Mouse (Mus musculus) liver, embryonic 14.5 days (tissue): Measurements from ENCODE around the gene Phlda2. TPM values are rescaled to one million over a fixed set of nuclear protein-coding genes. Genes with fewer than 3 reads are reported as not detected.
A peak's percentile ranks its signal among the peaks of the same experiment; 100 is the strongest.

ENCODE experiments used
- ATAC-seq: fragments of 200-750 bp; cut with Nextera tagmentation; 2 replicates; pipeline ENCODE4 v1.8.0; 2017; ENCODE audit warnings: moderate number of reproducible peaks, mild to moderate bottlenecking, moderate library complexity; ENCODE audit not compliant: insufficient read depth
- DNase-seq, 3 experiments: peaks; one replicate each; pipeline ENCODE4 v3.0.0-alpha.2; 2012 to 2013; ENCODE audit warnings: low read depth in 3 of 3, low spot score in 3 of 3
- H3K27ac ChIP-seq: fragments of 300-500 bp; sonication (generic); 2 replicates; pipeline ENCODE4 v1.5.1; 2014; ENCODE audit warnings: moderate library complexity, mild to moderate bottlenecking, control low read depth, inconsistent platforms
- H3K27me3 ChIP-seq: fragments of 300-500 bp; sonication (generic); 2 replicates; pipeline ENCODE4 v1.6.1; 2014; ENCODE audit warnings: mild to moderate bottlenecking, low read length, moderate library complexity; ENCODE audit not compliant: control insufficient read depth, insufficient read depth
- H3K36me3 ChIP-seq: fragments of 300-500 bp; sonication (generic); replicated peaks from 2 replicates; pipeline ENCODE4 v1.6.1; 2014; ENCODE audit warnings: low read depth; ENCODE audit not compliant: control insufficient read depth, insufficient read depth
- H3K4me1 ChIP-seq, 2 experiments: fragments of 200-500 bp in 1 of 2; fragments of 300-500 bp in 1 of 2; sonication (generic) in 1 of 2; replicated peaks; 2 replicates each; pipeline ENCODE4 v1.6.1; 2012 to 2014; ENCODE audit warnings: antibody characterized with exemption in 1 of 2, inconsistent platforms in 1 of 2, low read length in 1 of 2; ENCODE audit not compliant: control insufficient read depth in 2 of 2, insufficient read depth in 2 of 2
- H3K4me2 ChIP-seq: fragments of 300-500 bp; sonication (generic); 2 replicates; pipeline ENCODE4 v1.6.1; 2014; ENCODE audit warnings: low read depth, mild to moderate bottlenecking, control low read depth, moderate library complexity
- H3K4me3 ChIP-seq, 2 experiments: fragments of 200-500 bp in 1 of 2; fragments of 300-500 bp in 1 of 2; sonication (generic) in 1 of 2; 2 replicates each; pipeline ENCODE4 v1.5.1; 2012 to 2014; ENCODE audit warnings: low read depth in 2 of 2, low read length in 2 of 2, mild to moderate bottlenecking in 2 of 2, control low read depth in 1 of 2, inconsistent platforms in 1 of 2, moderate library complexity in 1 of 2; ENCODE audit not compliant: insufficient read depth in 1 of 2
- H3K9ac ChIP-seq: fragments of 300-500 bp; sonication (generic); replicated peaks from 2 replicates; pipeline ENCODE4 v1.6.1; 2014; ENCODE audit warnings: mild to moderate bottlenecking, control low read depth, moderate library complexity
- H3K9me3 ChIP-seq: fragments of 300-500 bp; sonication (generic); 2 replicates; pipeline ENCODE4 v1.6.1; 2016; ENCODE audit warnings: low read length, mixed read lengths; ENCODE audit not compliant: control insufficient read depth
- CTCF ChIP-seq: IDR thresholded peaks from 2 replicates; pipeline ENCODE4 v1.5.1; 2016; ENCODE audit warnings: antibody characterized with exemption, low read depth, control low read depth
- EP300 ChIP-seq: IDR thresholded peaks from 2 replicates; pipeline ENCODE4 v1.6.1; 2016; ENCODE audit warnings: antibody characterized with exemption, low read depth
- WGBS: fragments of 180-500 bp; shearing (Covaris S2); extraction: QIAGEN DNeasy Blood & Tissue Kit; methylation state at CpG from one replicate; pipeline ENCODE4 v1.1.7; 2014; ENCODE audit not compliant: insufficient replicate concordance; 5-methylcytosine and 5-hydroxymethylcytosine counted together
- polyA plus RNA-seq, 2 experiments: library from polyadenylated mRNA; depleted of rRNA in 1 of 2; stranded (reverse) in 1 of 2; unstranded in 1 of 2; fragments of >200 nt; fragmentation: Nextera tagmentation in 1 of 2; extraction: Ambion mirVana in 1 of 2; gene quantifications; 2 replicates each; pipeline versions ENCODE4 v1.2.1 to v1.2.3; 2012 to 2014

The Phlda2 gene
- polyA plus RNA-seq, 2 experiments = 18.2 to 23.2 TPM

GRCm38 (mm10) chr7:143498584-143498983, 4.4 kb downstream of the Phlda2 start:
- no peak for ATAC-seq
- H3K27ac ChIP-seq = no peak overlapping the region
- H3K9me3 ChIP-seq = no peaks in the 10 kb centered on the region
- peaks cover 34% of the 10 kb centered on the region for H3K27me3 ChIP-seq
- DNase-seq = no peak
- no peaks in the 10 kb centered on the region for H3K36me3 ChIP-seq
- 67% methylated on average over 4 of the region's 4 CpGs for WGBS
- no peak overlapping the region for H3K4me2 ChIP-seq
- no peak overlapping the region for H3K9ac ChIP-seq
- no peak overlapping the region for H3K4me3 ChIP-seq
- peaks cover 3 to 12% of the 10 kb centered on the region in 2 experiments for H3K4me1 ChIP-seq
- TF ChIP-seq EP300 (no peak), CTCF (no peak)

DNA sequence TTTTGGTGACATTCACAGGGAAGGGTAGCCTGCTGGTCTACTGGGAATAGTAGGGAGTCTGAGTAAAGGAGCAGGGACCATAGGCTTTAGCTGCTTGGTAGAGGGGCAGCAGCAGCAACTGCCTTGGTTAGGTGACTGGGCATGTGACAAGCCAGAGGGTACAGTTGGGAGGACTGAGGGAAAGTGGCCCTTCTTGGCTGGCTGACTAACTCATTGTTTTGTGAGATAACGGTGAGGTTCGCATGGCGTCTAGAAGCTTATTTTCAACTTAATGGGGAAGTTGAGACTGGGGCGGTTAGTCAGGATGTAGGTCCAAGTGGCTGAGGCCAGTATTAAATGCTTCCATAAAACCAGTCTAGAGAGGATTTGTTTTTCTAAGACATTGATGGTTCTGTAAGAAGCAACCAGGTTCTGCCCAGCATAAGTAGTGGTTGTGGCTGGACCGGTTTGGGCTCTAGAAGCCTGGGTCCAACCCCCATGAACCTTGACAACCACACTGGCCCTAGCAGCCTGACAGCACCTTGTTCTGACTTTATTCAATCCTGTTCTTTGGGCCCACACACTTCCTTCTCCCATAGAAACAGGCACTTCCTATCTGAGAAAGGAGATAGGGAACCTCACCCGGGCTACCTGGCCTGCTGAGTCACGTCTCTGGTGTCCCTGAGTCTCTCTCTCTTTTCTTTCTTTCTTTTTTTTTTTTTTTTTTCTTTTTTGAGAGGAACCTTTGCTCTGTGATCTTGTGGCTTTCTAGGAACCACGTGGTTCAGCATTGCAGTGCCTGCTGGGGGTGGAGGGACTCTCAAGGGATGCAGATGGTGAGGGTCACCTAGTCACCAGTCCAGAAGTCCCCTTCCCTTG, 7.6 kb downstream of the Phlda2 start:
- no peak overlapping the region for H3K4me2 ChIP-seq
- H3K27me3 ChIP-seq = peaks cover 1% of the 10 kb centered on the region; the same call in 1 of the 2 replicates
- no peaks in the 10 kb centered on the region for H3K9me3 ChIP-seq
- no peak for TF ChIP-seq CTCF
- peaks cover 3 to 12% of the 10 kb centered on the region in 2 experiments for H3K4me1 ChIP-seq
- 15% methylated on average over 8 of the region's 8 CpGs for WGBS
- H3K36me3 ChIP-seq = no peaks in the 10 kb centered on the region
- no peak overlapping the region for H3K27ac ChIP-seq
- H3K4me3 ChIP-seq = no peak overlapping the region
- no peak overlapping the region for H3K9ac ChIP-seq
- ATAC-seq (no peak), DNase-seq (no peak)

DNA sequence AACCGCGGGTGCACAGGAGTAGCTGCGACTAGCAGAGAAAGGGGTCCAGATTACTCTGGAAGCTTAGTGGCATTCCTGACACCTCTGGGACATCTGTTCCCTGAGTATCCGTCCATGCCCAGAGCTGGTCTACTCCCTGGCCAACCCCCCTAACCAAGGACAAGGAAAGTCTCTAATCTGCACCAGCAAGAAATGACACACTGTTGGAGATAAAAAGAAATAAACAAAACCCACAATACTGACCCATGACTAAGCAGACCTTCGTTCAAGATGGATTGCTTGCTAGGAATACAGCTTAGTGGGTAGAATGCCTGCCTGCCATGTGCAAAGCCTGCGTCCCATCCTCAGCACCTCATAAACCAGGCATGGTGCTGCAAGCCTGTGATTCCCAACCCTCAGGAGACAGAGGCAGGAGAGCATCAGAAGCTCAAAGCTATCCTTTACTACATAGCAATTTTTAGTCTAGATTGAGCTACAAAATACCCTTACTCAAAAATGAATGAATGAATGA, 9.3 kb downstream of the Phlda2 start:
- Histone ChIP-seq H3K4me3 (no peak overlapping the region), H3K27ac (no peak overlapping the region), H3K9me3 (no peaks in the 10 kb centered on the region), H3K27me3 (no peaks in the 10 kb centered on the region), H3K4me2 (no peak overlapping the region), H3K9ac (no peak overlapping the region), H3K36me3 (no peaks in the 10 kb centered on the region), H3K4me1 (peaks cover 3 to 14% of the 10 kb centered on the region in 2 experiments)
- no peak for TF ChIP-seq CTCF
- no peak for TF ChIP-seq EP300
- no peak for DNase-seq
- 60% methylated on average over 6 of the region's 6 CpGs for WGBS
- no peak for ATAC-seq

DNA sequence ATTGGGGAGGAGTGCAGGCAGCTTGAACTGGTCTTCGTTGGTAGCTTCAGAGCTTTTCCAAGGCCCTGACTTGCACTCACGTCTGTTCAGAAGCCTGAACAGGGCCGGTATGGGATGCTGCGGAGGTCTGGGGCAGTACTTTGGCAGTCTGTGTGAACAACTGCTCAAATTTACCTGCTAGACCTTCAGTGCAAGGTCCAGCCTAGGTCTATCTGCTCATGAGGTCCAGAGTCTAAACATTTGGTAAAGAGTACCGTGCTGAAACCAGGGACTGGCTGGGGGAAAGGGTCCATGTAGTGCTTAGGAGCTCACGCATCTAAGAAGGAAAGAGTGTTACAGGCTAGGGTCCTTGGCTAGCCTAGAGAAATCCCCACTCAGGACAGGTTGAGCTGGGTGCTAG, 13.2 kb downstream of the Phlda2 start:
- Histone ChIP-seq H3K4me1 (peaks cover 0 to 2% of the 10 kb centered on the region in 2 experiments; a peak in 1 of 4 replicates), H3K9me3 (no peaks in the 10 kb centered on the region), H3K4me2 (no peak overlapping the region), H3K27me3 (no peaks in the 10 kb centered on the region), H3K27ac (no peak overlapping the region), H3K36me3 (no peaks in the 10 kb centered on the region), H3K4me3 (no peak overlapping the region), H3K9ac (no peak overlapping the region)
- ATAC-seq = peak; percentile 51; the same call in 1 of the 2 replicates
- DNase-seq = no peak
- no peak for TF ChIP-seq CTCF
- TF ChIP-seq EP300 = no peak
- 53% methylated on average over 6 of the region's 6 CpGs for WGBS

- no peak overlapping the region for H3K4me3 ChIP-seq
- H3K9me3 ChIP-seq = no peaks in the 10 kb centered on the region
- no peaks in the 10 kb centered on the region; the same call in 1 of the 2 replicates for H3K27me3 ChIP-seq
- H3K4me2 ChIP-seq = no peak overlapping the region
- WGBS = 14% methylated on average over 6 of the region's 6 CpGs
- DNase-seq (no peak), ATAC-seq (peak; percentile 27; the same call in 1 of the 2 replicates)
- TF ChIP-seq EP300 (no peak), CTCF (no peak)
- H3K4me1 ChIP-seq = no peaks in the 10 kb centered on the region
- H3K36me3 ChIP-seq = no peaks in the 10 kb centered on the region
- no peak overlapping the region for H3K27ac ChIP-seq
- no peak overlapping the region for H3K9ac ChIP-seq
These were observed 20.4 kb downstream of the Phlda2 start for GRCm38 (mm10) chr7:143482541-143482940.
